Mouse (Mus musculus): Measurements from ENCODE around the gene Slc8a2.

GRCm38 (mm10) chr7:16117100-16117499 is 12.5 kb upstream of the Slc8a2 start:
- no peak for TF ChIP-seq CHD2 (IDR thresholded peaks at IDR 0.05; ENCODE audit: low read depth, low read length)
- TF ChIP-seq MAFK (IDR thresholded peaks at IDR 0.05; ENCODE audit: insufficient read depth, low read depth, low read length): no peak
- TF ChIP-seq ZC3H11A (IDR thresholded peaks at IDR 0.05; ENCODE audit: borderline replicate concordance, low read depth, low read length): no peak
- TF ChIP-seq ZNF384 (IDR thresholded peaks at IDR 0.05; ENCODE audit: low read depth, low read length): no peak
- no peak for TF ChIP-seq HCFC1 (IDR thresholded peaks at IDR 0.05; ENCODE audit: borderline replicate concordance, insufficient read depth, low read length)
